Mouse (Mus musculus) kidney, embryonic 15.5 days (tissue): ENCODE data around the gene Gtf2f1. TPM values are rescaled to one million over a fixed set of nuclear protein-coding genes. Genes with fewer than 3 reads are reported as not detected.

Experiments used
- ATAC-seq: fragments of 200-750 bp; cut with Nextera tagmentation; replicated peaks from 2 replicates; pipeline ENCODE4 v1.8.0; 2017; ENCODE audit warnings: moderate TSS enrichment; ENCODE audit not compliant: low FRiP score
- H3K27ac ChIP-seq: fragments of 300-500 bp; sonication (generic); 2 replicates; pipeline ENCODE4 v1.5.1; 2015; ENCODE audit warnings: mild to moderate bottlenecking, inconsistent platforms
- H3K27me3 ChIP-seq: fragments of 300-500 bp; sonication (generic); 2 replicates; pipeline ENCODE4 v1.6.1; 2015; ENCODE audit warnings: inconsistent platforms
- H3K36me3 ChIP-seq: fragments of 300-500 bp; sonication (generic); 2 replicates; pipeline ENCODE4 v1.6.1; 2015; ENCODE audit warnings: inconsistent platforms
- H3K4me1 ChIP-seq: fragments of 300-500 bp; sonication (generic); 2 replicates; pipeline ENCODE4 v1.6.1; 2015; ENCODE audit warnings: inconsistent platforms
- H3K4me2 ChIP-seq: fragments of 300-500 bp; sonication (generic); 2 replicates; pipeline ENCODE4 v1.6.1; 2015; ENCODE audit warnings: moderate library complexity, mild to moderate bottlenecking, inconsistent platforms
- H3K4me3 ChIP-seq: fragments of 300-500 bp; sonication (generic); replicated peaks from 2 replicates; pipeline ENCODE4 v1.5.1; 2015; ENCODE audit warnings: mild to moderate bottlenecking, inconsistent platforms
- H3K9ac ChIP-seq: fragments of 300-500 bp; sonication (generic); 2 replicates; pipeline ENCODE4 v1.6.1; 2015; ENCODE audit warnings: mild to moderate bottlenecking, inconsistent platforms
- H3K9me3 ChIP-seq: fragments of 300-500 bp; sonication (generic); replicated peaks from 2 replicates; pipeline ENCODE4 v1.6.1; 2016; ENCODE audit warnings: inconsistent platforms
- WGBS: fragments of 180-500 bp; shearing (Covaris S2); methylation state at CpG from one replicate; pipeline ENCODE4 v1.1.7; 2015; ENCODE audit warnings: mixed read lengths; 5-methylcytosine and 5-hydroxymethylcytosine counted together
- polyA plus RNA-seq: library from polyadenylated mRNA; unstranded; fragments of >200 nt; fragmentation: Nextera tagmentation; extraction: Ambion mirVana; gene quantifications from 2 replicates; pipeline ENCODE4 v1.2.1, GENCODE M21; 2015

The Gtf2f1 gene
- polyA plus RNA-seq, 1 experiment from 2014 or later = 70.3 TPM

- Histone ChIP-seq H3K4me2 (no peak overlapping the region), H3K27ac (no peak overlapping the region), H3K9me3 (no peaks in the 10 kb centered on the region), H3K4me1 (peaks cover 3% of the 10 kb centered on the region), H3K4me3 (no peak overlapping the region), H3K9ac (no peak overlapping the region), H3K27me3 (no peaks in the 10 kb centered on the region), H3K36me3 (no peaks in the 10 kb centered on the region)
- 72% methylated on average over 3 of the region's 3 CpGs for WGBS
- no peak for ATAC-seq
These were observed 25.4 kb downstream of the Gtf2f1 start for GRCm38 (mm10) chr17:56985656-56986055.

- 0 out of 2 replicates have a peak, but pooled peaks cover 2% of the 10 kb centered on the region for H3K4me1 ChIP-seq
- ATAC-seq = no peak
- no peaks in the 10 kb centered on the region for H3K36me3 ChIP-seq
- no peak overlapping the region for H3K27ac ChIP-seq
- no peaks in the 10 kb centered on the region for H3K9me3 ChIP-seq
- no peak overlapping the region for H3K4me3 ChIP-seq
- no peaks in the 10 kb centered on the region for H3K27me3 ChIP-seq
- 75% methylated on average over 9 of the region's 9 CpGs for WGBS
- no peak overlapping the region for H3K9ac ChIP-seq
- no peak overlapping the region for H3K4me2 ChIP-seq
These were observed 26.2 kb downstream of the Gtf2f1 start for GRCm38 (mm10) chr17:56984886-56985285.

- no peaks in the 10 kb centered on the region for H3K4me1 ChIP-seq
- H3K4me3 ChIP-seq = no peak within 1 kb of the TSS
- ATAC-seq = no peak
- no peak within 1 kb of the TSS for H3K4me2 ChIP-seq
- no peaks in the 10 kb centered on the region for H3K9me3 ChIP-seq
- H3K27me3 ChIP-seq = no peaks in the 10 kb centered on the region
- no peaks in the 10 kb centered on the region for H3K36me3 ChIP-seq
- no peak within 1 kb of the TSS for H3K27ac ChIP-seq
- no peak within 1 kb of the TSS for H3K9ac ChIP-seq
- WGBS = 81% methylated on average over 5 of the region's 5 CpGs
These were observed 29.1 kb downstream of the Gtf2f1 start, which contains the start of gene Acer1 for GRCm38 (mm10) chr17:56982013-56982412. Acer1 (minus strand) TSS chr17:56982126.

- WGBS = 67% methylated on average over 7 of the region's 7 CpGs
- Histone ChIP-seq H3K4me3 (no peak overlapping the region), H3K4me1 (no peaks in the 10 kb centered on the region), H3K36me3 (no peaks in the 10 kb centered on the region), H3K27ac (no peak overlapping the region), H3K9ac (no peak overlapping the region), H3K27me3 (no peaks in the 10 kb centered on the region), H3K4me2 (no peak overlapping the region), H3K9me3 (no peaks in the 10 kb centered on the region)
- ATAC-seq = no peak
These were observed 30.0 kb downstream of the Gtf2f1 start for GRCm38 (mm10) chr17:56981049-56981448.

- Histone ChIP-seq H3K27me3 (no peaks in the 10 kb centered on the region), H3K9me3 (no peaks in the 10 kb centered on the region), H3K4me3 (no peak overlapping the region), H3K27ac (no peak overlapping the region), H3K4me2 (no peak overlapping the region), H3K36me3 (no peaks in the 10 kb centered on the region), H3K9ac (no peak overlapping the region), H3K4me1 (no peaks in the 10 kb centered on the region)
- 18% methylated on average over 7 of the region's 8 CpGs for WGBS
- no peak for ATAC-seq
These were observed 31.6 kb downstream of the Gtf2f1 start for GRCm38 (mm10) chr17:56979524-56979923.

GRCm38 (mm10) chr17:56976531-56977390 lies 34.3 kb downstream of the Gtf2f1 start:
- no peaks in the 10 kb centered on the region for H3K9me3 ChIP-seq
- no peak for ATAC-seq
- WGBS = 77% methylated on average over 8 of the region's 8 CpGs

GRCm38 (mm10) chr17:56975391-56975790 lies 35.7 kb downstream of the Gtf2f1 start:
- H3K4me1 ChIP-seq = no peaks in the 10 kb centered on the region
- no peaks in the 10 kb centered on the region for H3K36me3 ChIP-seq
- no peak overlapping the region for H3K4me2 ChIP-seq
- H3K9me3 ChIP-seq = no peaks in the 10 kb centered on the region
- no peak overlapping the region for H3K4me3 ChIP-seq
- WGBS = 77% methylated on average over 3 of the region's 3 CpGs
- H3K27ac ChIP-seq = no peak overlapping the region
- no peak overlapping the region for H3K9ac ChIP-seq
- H3K27me3 ChIP-seq = peaks cover 11% of the 10 kb centered on the region; the same call in 1 of the 2 replicates
- ATAC-seq = no peak

More at GRCm38 (mm10) chr17:56976531-56977390, 34.3 kb downstream of the Gtf2f1 start:
- Histone ChIP-seq H3K4me1 (no peaks in the 10 kb centered on the region), H3K27me3 (0 out of 2 replicates have a peak, but pooled peaks cover 2% of the 10 kb centered on the region), H3K9ac (no peak overlapping the region), H3K36me3 (no peaks in the 10 kb centered on the region), H3K27ac (no peak overlapping the region), H3K4me2 (no peak overlapping the region), H3K4me3 (no peak overlapping the region)

GRCm38 (mm10) chr17:56974708-56975240 lies 36.3 kb downstream of the Gtf2f1 start:
- no peak overlapping the region for H3K4me2 ChIP-seq
- no peaks in the 10 kb centered on the region for H3K36me3 ChIP-seq
- 72% methylated on average over 5 of the region's 5 CpGs for WGBS
- peaks cover 16% of the 10 kb centered on the region for H3K27me3 ChIP-seq
- no peak overlapping the region for H3K27ac ChIP-seq
- H3K9ac ChIP-seq = no peak overlapping the region
- ATAC-seq = no peak
- H3K4me1 ChIP-seq = no peaks in the 10 kb centered on the region
- no peaks in the 10 kb centered on the region for H3K9me3 ChIP-seq
- no peak overlapping the region for H3K4me3 ChIP-seq

- Histone ChIP-seq H3K4me2 (no peak overlapping the region), H3K27ac (no peak overlapping the region), H3K27me3 (peaks cover 22% of the 10 kb centered on the region), H3K4me1 (no peaks in the 10 kb centered on the region), H3K9ac (no peak overlapping the region), H3K36me3 (no peaks in the 10 kb centered on the region), H3K9me3 (no peaks in the 10 kb centered on the region), H3K4me3 (no peak overlapping the region)
- no peak for ATAC-seq
- whole genome bisulfite sequencing = 65% methylated on average over 13 of the region's 14 CpGs
These were observed 37.0 kb downstream of the Gtf2f1 start for GRCm38 (mm10) chr17:56973956-56974707.

- H3K9me3 ChIP-seq = no peaks in the 10 kb centered on the region
- no peak overlapping the region for H3K27ac ChIP-seq
- H3K4me2 ChIP-seq = no peak overlapping the region
- H3K4me3 ChIP-seq = no peak overlapping the region
- no peaks in the 10 kb centered on the region for H3K4me1 ChIP-seq
- WGBS = 64% methylated on average over 5 of the region's 5 CpGs
- no peak overlapping the region for H3K9ac ChIP-seq
- H3K27me3 ChIP-seq = peaks cover 29% of the 10 kb centered on the region
- H3K36me3 ChIP-seq = no peaks in the 10 kb centered on the region
- no peak for ATAC-seq
These were observed 41.0 kb downstream of the Gtf2f1 start for GRCm38 (mm10) chr17:56970081-56970480.

- Histone ChIP-seq H3K27me3 (peaks cover 29% of the 10 kb centered on the region), H3K9ac (no peak overlapping the region), H3K4me1 (no peaks in the 10 kb centered on the region), H3K9me3 (no peaks in the 10 kb centered on the region), H3K36me3 (no peaks in the 10 kb centered on the region), H3K4me3 (no peak overlapping the region), H3K4me2 (no peak overlapping the region), H3K27ac (no peak overlapping the region)
- no peak for ATAC-seq
- WGBS = 40% methylated on average over 3 of the region's 3 CpGs
These were observed 41.8 kb downstream of the Gtf2f1 start for GRCm38 (mm10) chr17:56969321-56969720.

GRCm38 (mm10) chr17:56963646-56964045 lies 47.4 kb downstream of the Gtf2f1 start:
- Histone ChIP-seq H3K9ac (no peak overlapping the region), H3K4me1 (no peaks in the 10 kb centered on the region), H3K4me2 (no peak overlapping the region), H3K27ac (no peak overlapping the region), H3K4me3 (no peak overlapping the region), H3K27me3 (peaks cover 7% of the 10 kb centered on the region; the same call in 1 of the 2 replicates), H3K9me3 (no peaks in the 10 kb centered on the region), H3K36me3 (no peaks in the 10 kb centered on the region)
- WGBS = 82% methylated on average over 6 of the region's 6 CpGs
- ATAC-seq = no peak
